Mouse (Mus musculus) MEL (cell line): ENCODE measurements around the gene Spx. TPM values are rescaled to one million over a fixed set of nuclear protein-coding genes. Genes with fewer than 3 reads are reported as not detected.

ENCODE experiments used
- DNase-seq: peaks from one replicate; pipeline ENCODE4 v3.0.0; 2011; ENCODE audit warnings: low read depth, low spot score
- H3K27ac ChIP-seq: 2 replicates; pipeline ENCODE4 v1.5.1; 2012; ENCODE audit warnings: low read depth, mild to moderate bottlenecking, control low read depth, low read length, moderate library complexity; ENCODE audit not compliant: control insufficient read depth
- H3K27me3 ChIP-seq, 2 experiments: fragments of 150-350 bp in 1 of 2; sonication (generic) in 1 of 2; 2 replicates each; pipeline ENCODE4 v1.6.1; 2012; ENCODE audit warnings: low read length in 2 of 2, mild to moderate bottlenecking in 2 of 2, improper control_type of control experiment in 1 of 2, moderate library complexity in 1 of 2; ENCODE audit not compliant: insufficient read depth in 2 of 2, control insufficient read depth in 1 of 2
- H3K36me3 ChIP-seq, 2 experiments: 2 replicates each; pipeline ENCODE4 v1.6.1; 2012 to 2014; ENCODE audit warnings: low read length in 2 of 2, improper control_type of control experiment in 1 of 2, inconsistent platforms in 1 of 2, mild to moderate bottlenecking in 1 of 2; ENCODE audit not compliant: insufficient read depth in 2 of 2, control insufficient read depth in 1 of 2
- H3K4me1 ChIP-seq, 2 experiments: fragments of 150-350 bp in 1 of 2; sonication (generic) in 1 of 2; 2 replicates each; pipeline ENCODE4 v1.6.1; 2012; ENCODE audit warnings: low read length in 2 of 2, improper control_type of control experiment in 1 of 2, mild to moderate bottlenecking in 1 of 2; ENCODE audit not compliant: insufficient read depth in 2 of 2, control insufficient read depth in 1 of 2
- H3K4me3 ChIP-seq, 2 experiments: fragments of 150-350 bp in 1 of 2; sonication (generic) in 1 of 2; 2 replicates each; pipeline ENCODE4 v1.5.1; 2012; ENCODE audit warnings: low read depth in 2 of 2, low read length in 2 of 2, mild to moderate bottlenecking in 2 of 2, moderate library complexity in 2 of 2, control low read depth in 1 of 2, improper control_type of control experiment in 1 of 2; ENCODE audit not compliant: control insufficient read depth in 1 of 2, insufficient read depth in 1 of 2
- H3K79me2 ChIP-seq: 2 replicates; pipeline ENCODE4 v1.6.1; 2012; ENCODE audit warnings: mild to moderate bottlenecking, low read length, moderate library complexity; ENCODE audit not compliant: control insufficient read depth, poor library complexity, insufficient read depth
- H3K9ac ChIP-seq: 2 replicates; pipeline ENCODE4 v1.6.1; 2012; ENCODE audit warnings: low read depth, mild to moderate bottlenecking, control low read depth, low read length, moderate library complexity; ENCODE audit not compliant: control insufficient read depth, poor library complexity, severe bottlenecking
- H3K9me3 ChIP-seq: fragments of 150-350 bp; sonication (generic); replicated peaks from 2 replicates; pipeline ENCODE4 v1.6.1; 2012; ENCODE audit warnings: mild to moderate bottlenecking, low read length, improper control_type of control experiment, moderate library complexity; ENCODE audit not compliant: insufficient read depth
- BHLHE40 ChIP-seq: IDR thresholded peaks from 2 replicates; pipeline ENCODE4 v1.6.1; 2012; ENCODE audit warnings: low read depth, mild to moderate bottlenecking, inconsistent platforms, low read length, improper control_type of control experiment, borderline replicate concordance
- CHD2 ChIP-seq: IDR thresholded peaks from 2 replicates; pipeline ENCODE4 v1.6.1; 2011; ENCODE audit warnings: low read length, improper control_type of control experiment
- E2F4 ChIP-seq: IDR thresholded peaks from 2 replicates; pipeline ENCODE4 v1.6.1; 2011; ENCODE audit warnings: low read depth, low read length, improper control_type of control experiment, borderline replicate concordance
- ETS1 ChIP-seq: IDR thresholded peaks from 2 replicates; pipeline ENCODE4 v1.6.1; 2012; ENCODE audit warnings: low read depth, mild to moderate bottlenecking, inconsistent platforms, low read length, improper control_type of control experiment, moderate library complexity
- GATA1 ChIP-seq: IDR thresholded peaks from 2 replicates; pipeline ENCODE4 v1.6.1; 2011; ENCODE audit warnings: low read depth, low read length, improper control_type of control experiment
- HCFC1 ChIP-seq: IDR thresholded peaks from 2 replicates; pipeline ENCODE4 v1.6.1; 2012; ENCODE audit warnings: low read depth, mild to moderate bottlenecking, inconsistent platforms, low read length, improper control_type of control experiment, moderate library complexity
- JUND ChIP-seq: IDR thresholded peaks from 2 replicates; pipeline ENCODE4 v1.6.1; 2011; ENCODE audit warnings: low read depth, mild to moderate bottlenecking, improper control_type of control experiment, low read length
- KAT2A ChIP-seq: conservative IDR thresholded peaks from 2 replicates; pipeline ENCODE4 v1.6.1; 2012; ENCODE audit warnings: low read depth, low read length, improper control_type of control experiment, inconsistent platforms
- MEF2A ChIP-seq: IDR thresholded peaks from 2 replicates; pipeline ENCODE4 v1.6.1; 2014; ENCODE audit warnings: low read depth, mild to moderate bottlenecking, inconsistent platforms, low read length, improper control_type of control experiment; ENCODE audit not compliant: poor library complexity, insufficient replicate concordance, severe bottlenecking; ENCODE audit errors: extremely low read depth
- MYB ChIP-seq: IDR thresholded peaks from 2 replicates; pipeline ENCODE4 v1.6.1; 2011; ENCODE audit warnings: mild to moderate bottlenecking, low read depth, low read length, improper control_type of control experiment
- MYC ChIP-seq: IDR thresholded peaks from 2 replicates; pipeline ENCODE4 v1.6.1; 2011; ENCODE audit warnings: low read depth, mild to moderate bottlenecking, low read length, improper control_type of control experiment, moderate library complexity
- NRF1 ChIP-seq: IDR thresholded peaks from 2 replicates; pipeline ENCODE4 v1.6.1; 2014; ENCODE audit warnings: low read depth, mild to moderate bottlenecking, inconsistent platforms, low read length, improper control_type of control experiment, moderate library complexity; ENCODE audit not compliant: poor library complexity, insufficient read depth, severe bottlenecking
- POLR2A ChIP-seq, 2 experiments: IDR thresholded peaks; 2 replicates each; pipeline ENCODE4 v1.6.1; 2011 to 2012; ENCODE audit warnings: low read length in 2 of 2, mild to moderate bottlenecking in 2 of 2, control low read depth in 1 of 2, improper control_type of control experiment in 1 of 2, low read depth in 1 of 2, moderate library complexity in 1 of 2; ENCODE audit not compliant: control insufficient read depth in 1 of 2, insufficient read depth in 1 of 2, poor library complexity in 1 of 2
- POLR2AphosphoS2 ChIP-seq: IDR thresholded peaks from 2 replicates; pipeline ENCODE4 v1.6.1; 2011; ENCODE audit warnings: low read length, improper control_type of control experiment
- RAD21 ChIP-seq: IDR thresholded peaks from 2 replicates; pipeline ENCODE4 v1.6.1; 2011; ENCODE audit warnings: mild to moderate bottlenecking, low read depth, low read length, improper control_type of control experiment
- RCOR1 ChIP-seq: IDR thresholded peaks from 2 replicates; pipeline ENCODE4 v1.6.1; 2012; ENCODE audit warnings: low read depth, mild to moderate bottlenecking, inconsistent platforms, low read length, improper control_type of control experiment
- TBP ChIP-seq: IDR thresholded peaks from 2 replicates; pipeline ENCODE4 v1.8.0; 2011; ENCODE audit warnings: low read depth, low read length, improper control_type of control experiment
- TCF12 ChIP-seq: IDR thresholded peaks from 2 replicates; pipeline ENCODE4 v1.6.1; 2014; ENCODE audit warnings: low read depth, mild to moderate bottlenecking, inconsistent platforms, low read length, improper control_type of control experiment, moderate library complexity
- ZC3H11A ChIP-seq: IDR thresholded peaks from 2 replicates; pipeline ENCODE4 v1.6.1; 2012; ENCODE audit warnings: low read depth, mild to moderate bottlenecking, inconsistent platforms, low read length, improper control_type of control experiment
- ZKSCAN1 ChIP-seq: IDR thresholded peaks from 2 replicates; pipeline ENCODE4 v1.6.1; 2012; ENCODE audit warnings: low read depth, mild to moderate bottlenecking, inconsistent platforms, low read length, improper control_type of control experiment, moderate library complexity
- ZNF384 ChIP-seq: IDR thresholded peaks from 2 replicates; pipeline ENCODE4 v1.6.1; 2012; ENCODE audit warnings: low read depth, mild to moderate bottlenecking, inconsistent platforms, low read length, improper control_type of control experiment
- polyA plus RNA-seq, 2 experiments: library from polyadenylated mRNA; stranded (reverse) in 1 of 2; unstranded in 1 of 2; fragments of >175 nt in 1 of 2; fragments of >200 nt in 1 of 2; gene quantifications; 2 replicates each; pipeline versions ENCODE4 v1.2.1 to v1.2.4; 2012; ENCODE audit warnings: low replicate concordance in 2 of 2, low read depth in 1 of 2; ENCODE audit not compliant: insufficient read length in 2 of 2, insufficient read depth in 1 of 2, missing spikeins in 1 of 2
- total RNA-seq: library from RNA; depleted of rRNA; stranded (reverse); fragments of 300-350 nt; gene quantifications from 2 replicates; pipeline ENCODE4 v1.2.3, GENCODE M21; 2012

The Spx gene
- total and polyA plus RNA-seq, 3 experiments: 0.67 to 0.69 TPM; not detected in 1

DNA sequence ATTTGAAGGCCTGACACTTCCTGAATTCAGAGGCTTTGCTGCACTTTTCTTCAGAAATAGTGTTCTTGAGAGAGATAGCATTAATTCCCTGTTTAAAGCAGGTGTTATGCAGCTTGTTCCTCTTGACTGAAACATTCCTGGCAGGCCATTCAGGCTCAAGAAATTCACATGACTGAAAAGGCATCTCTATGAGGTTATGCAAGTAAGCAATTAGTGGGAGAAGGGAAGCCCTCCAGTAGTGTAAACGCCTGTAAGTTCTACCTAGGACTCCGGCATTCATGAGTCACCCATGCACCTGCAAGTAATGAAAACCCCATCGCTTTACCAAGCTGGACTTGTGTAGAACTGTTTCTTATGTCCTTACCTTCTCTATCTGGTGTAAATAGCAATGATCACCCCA lies 43.7 kb upstream of the Spx start:
- Histone ChIP-seq H3K4me3 (no peak overlapping the region), H3K79me2 (no peaks in the 10 kb centered on the region), H3K36me3 (peaks cover 0 to 24% of the 10 kb centered on the region in 2 experiments; a peak in 2 of 4 replicates), H3K9me3 (no peaks in the 10 kb centered on the region), H3K4me1 (no peaks in the 10 kb centered on the region), H3K27me3 (no peaks in the 10 kb centered on the region), H3K9ac (no peak overlapping the region), H3K27ac (no peak overlapping the region)
- TF ChIP-seq GATA1 (no peak), MYC (no peak), POLR2AphosphoS2 (no peak)
- DNase-seq: no peak

DNA sequence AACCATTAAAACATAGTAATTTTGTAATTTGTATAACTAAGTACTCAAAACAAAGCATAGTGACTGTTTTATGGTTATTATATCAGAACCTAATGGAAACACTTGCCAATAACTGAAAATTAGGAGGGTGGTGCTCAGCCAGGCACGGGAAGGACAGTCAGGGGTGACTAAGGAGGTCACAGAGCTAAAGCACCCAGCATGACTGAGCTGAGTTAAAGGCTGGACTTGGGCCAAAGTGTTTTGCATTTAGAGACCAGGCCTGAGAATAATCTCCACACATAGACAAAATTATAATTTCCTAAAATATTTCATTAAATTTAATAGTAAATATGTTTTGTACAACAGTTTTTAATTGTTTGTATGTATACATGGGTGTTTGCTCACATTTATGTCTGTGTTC lies 36.2 kb upstream of the Spx start:
- Histone ChIP-seq H3K4me3 (no peak overlapping the region), H3K9me3 (no peaks in the 10 kb centered on the region), H3K9ac (no peak overlapping the region), H3K79me2 (peaks cover 10% of the 10 kb centered on the region; the same call in 1 of the 2 replicates), H3K27me3 (no peaks in the 10 kb centered on the region), H3K4me1 (peaks cover 2 to 5% of the 10 kb centered on the region in 2 experiments; a peak in 2 of 4 replicates), H3K27ac (no peak overlapping the region), H3K36me3 (peaks cover 6 to 9% of the 10 kb centered on the region in 2 experiments)
- no peak for DNase-seq
- TF ChIP-seq ZKSCAN1: no peak
- no peak for TF ChIP-seq CHD2
- TF ChIP-seq ETS1: no peak
- no peak for TF ChIP-seq GATA1
- no peak for TF ChIP-seq RCOR1
- no peak for TF ChIP-seq MYB
- no peak for TF ChIP-seq BHLHE40
- no peak for TF ChIP-seq JUND
- no peak for TF ChIP-seq POLR2A (IDR thresholded peaks at IDR 0.05; ENCODE audit: control insufficient read depth in 1 of 2, insufficient read depth in 1 of 2, low read depth in 1 of 2, low read length in 2 of 2, poor library complexity in 1 of 2)
- no peak for TF ChIP-seq TBP
- no peak for TF ChIP-seq MYC
- TF ChIP-seq RAD21: no peak
- no peak for TF ChIP-seq HCFC1
- TF ChIP-seq NRF1: no peak
- TF ChIP-seq TCF12: no peak
- no peak for TF ChIP-seq ZC3H11A
- no peak for TF ChIP-seq E2F4
- TF ChIP-seq KAT2A: no peak
- TF ChIP-seq MEF2A: no peak
- no peak for TF ChIP-seq ZNF384
